Mouse (Mus musculus) heart, postnatal 10 days (tissue): ENCODE data around the gene Mfsd9. TPM values are rescaled to one million over a fixed set of nuclear protein-coding genes. Genes with fewer than 3 reads are reported as not detected.
A peak's percentile ranks its signal among the peaks of the same experiment; 100 is the strongest.

Experiments
- DNase-seq, 2 experiments: peaks; one replicate each; pipeline ENCODE4 v3.0.0; 2021
- intact Hi-C: fragments of 180-260 bp; cut with DNase I; formaldehyde crosslinking; loops from one replicate; pipeline ENCODE4 v1.15.1; 2025
- total RNA-seq, 2 experiments: library from RNA; stranded (reverse); gene quantifications; 2 replicates each; pipeline ENCODE4 v1.2.3; 2021

Gene Mfsd9
- total RNA-seq = 1 to 10 TPM; 1.0 to 1.4 TPM

GRCm38 (mm10) chr1:40790324-40791141 lies at the start of gene Mfsd9:
Gene Mfsd9 (minus strand): TSS chr1:40790687.
- intact Hi-C loops = no loop called here
- peak; percentile 92 to 95 for DNase-seq

- intact Hi-C loops = no loop called here
- DNase-seq = no peak
Measured at GRCm38 (mm10) chr1:40835468-40835867, 45.0 kb upstream of the Mfsd9 start.

GRCm38 (mm10) chr1:40830712-40831507 lies 40.4 kb upstream of the Mfsd9 start:
- intact Hi-C loops = no loop called here
- DNase-seq = no peak

- peak; percentile 27 to 63 for DNase-seq
- intact Hi-C loops = loop anchor here (1.0 kb wide), 1 partner anchor 22 kb away; no protein-coding TSS in a partner anchor
Measured at GRCm38 (mm10) chr1:40829213-40829914, 38.9 kb upstream of the Mfsd9 start.

GRCm38 (mm10) chr1:40825826-40826225 lies 35.3 kb upstream of the Mfsd9 start:
- DNase-seq = no peak
- intact Hi-C loops = no loop called here

- intact Hi-C loops = no loop called here
- DNase-seq = no peak
Measured at GRCm38 (mm10) chr1:40824936-40825335, 34.4 kb upstream of the Mfsd9 start.

GRCm38 (mm10) chr1:40824517-40824916 lies 34.0 kb upstream of the Mfsd9 start:
- intact Hi-C loops = no loop called here
- DNase-seq = peak; percentile 60 to 63

- DNase-seq = peak in 1 of 2 experiments; percentile 31
Measured at GRCm38 (mm10) chr1:40815071-40815845, 24.8 kb upstream of the Mfsd9 start.

GRCm38 (mm10) chr1:40808643-40809042 lies 18.2 kb upstream of the Mfsd9 start:
- DNase-seq = no peak
- intact Hi-C loops = no loop called here

More at GRCm38 (mm10) chr1:40815071-40815845, 24.8 kb upstream of the Mfsd9 start:
- intact Hi-C loops = no loop called here

- intact Hi-C loops = no loop called here
- DNase-seq = peak; percentile 31 to 36
Measured at GRCm38 (mm10) chr1:40805891-40806290, 15.4 kb upstream of the Mfsd9 start.

- intact Hi-C loops = no loop called here
- DNase-seq = peak; percentile 89 to 90
Measured at GRCm38 (mm10) chr1:40805351-40805750, 14.9 kb upstream of the Mfsd9 start, which contains the start of gene Tmem182. Gene Tmem182 (plus strand): TSS chr1:40805601.

GRCm38 (mm10) chr1:40804118-40804517 lies 13.6 kb upstream of the Mfsd9 start:
- intact Hi-C loops = no loop called here
- DNase-seq = no peak

- DNase-seq = peak; percentile 44 to 74
- intact Hi-C loops = loop anchor here (1.0 kb wide), 1 partner anchor 42 kb away; no protein-coding TSS in a partner anchor
Measured at GRCm38 (mm10) chr1:40802759-40803158, 12.3 kb upstream of the Mfsd9 start.

- DNase-seq = no peak
- intact Hi-C loops = no loop called here
Measured at GRCm38 (mm10) chr1:40800908-40801307, 10.4 kb upstream of the Mfsd9 start.

- DNase-seq = no peak
- intact Hi-C loops = no loop called here
Measured at GRCm38 (mm10) chr1:40799121-40799520, 8.6 kb upstream of the Mfsd9 start.

- peak; percentile 78 to 88 for DNase-seq
- intact Hi-C loops = no loop called here
Measured at GRCm38 (mm10) chr1:40797348-40797747, 6.9 kb upstream of the Mfsd9 start.

- DNase-seq = no peak
- intact Hi-C loops = no loop called here
Measured at GRCm38 (mm10) chr1:40795508-40795907, 5.0 kb upstream of the Mfsd9 start.

- intact Hi-C loops = no loop called here
- DNase-seq = peak; percentile 24 to 30
Measured at GRCm38 (mm10) chr1:40789666-40790233, 737 bp downstream of the Mfsd9 start.

GRCm38 (mm10) chr1:40788956-40789355 lies 1.5 kb downstream of the Mfsd9 start:
- DNase-seq = no peak

More at GRCm38 (mm10) chr1:40788956-40789355, 1.5 kb downstream of the Mfsd9 start:
- intact Hi-C loops = no loop called here
